Mouse (Mus musculus) embryonic stem cell, embryonic (primary cell): ENCODE results near the gene Adra1b.

Source experiments
- CTCF ChIA-PET, 4 experiments: fragments of 300-600 bp in 2 of 4; fragments of 350-600 bp in 2 of 4; sonication (Branson Sonifier 250); formaldehyde crosslinking; loops; one replicate each; lab custom pipeline; 2022; ENCODE audit warnings: inconsistent platforms in 2 of 4; lab: Charles Lee
- POLR2A ChIA-PET, 4 experiments: fragments of 300-600 bp in 2 of 4; fragments of 350-600 bp in 2 of 4; sonication (Branson Sonifier 250); formaldehyde crosslinking; loops; one replicate each; lab custom pipeline; 2022; ENCODE audit warnings: antibody characterized with exemption in 4 of 4, inconsistent platforms in 1 of 4; lab: Charles Lee

The Adra1b gene

GRCm38 (mm10) chr11:43835880-43836740, 64.9 kb downstream of the Adra1b start:
- POLR2A ChIA-PET: interaction anchor here in 1 of 4 experiments (1.0 to 1.5 kb wide), 3 partner anchors 28 to 110 kb away, joined by 3 read pairs; no protein-coding TSS in a partner anchor
- CTCF ChIA-PET: interaction anchor here in 3 of 4 experiments (0.6 to 1.2 kb wide), 5 partner anchors 69 to 693 kb away, joined by 3 to 4 read pairs (median 4); no protein-coding TSS in a partner anchor

GRCm38 (mm10) chr11:43835456-43835855, 65.6 kb downstream of the Adra1b start:
- ChIA-PET POLR2A (interaction anchor here in 1 of 4 experiments (1.0 to 1.5 kb wide), 3 partner anchors 27 to 111 kb away, joined by 3 read pairs; no protein-coding TSS in a partner anchor), CTCF (interaction anchor here in 2 of 4 experiments (0.5 to 0.7 kb wide), 5 partner anchors 42 to 694 kb away, joined by 3 to 4 read pairs (median 4); no protein-coding TSS in a partner anchor)

- CTCF ChIA-PET: interaction anchor here in 2 of 4 experiments (0.5 to 1.8 kb wide), 2 partner anchors 67 to 1148 kb away, joined by 3 to 5 read pairs; no protein-coding TSS in a partner anchor
- POLR2A ChIA-PET: interaction anchor here in 1 of 4 experiments (1.5 kb wide), 1 partner anchor 112 kb away, joined by 3 read pairs; no protein-coding TSS in a partner anchor
Observed at GRCm38 (mm10) chr11:43834531-43834930, 66.5 kb downstream of the Adra1b start.

GRCm38 (mm10) chr11:43831530-43831929, 69.5 kb downstream of the Adra1b start:
- ChIA-PET CTCF (no interaction called here), POLR2A (no interaction called here)

DNA sequence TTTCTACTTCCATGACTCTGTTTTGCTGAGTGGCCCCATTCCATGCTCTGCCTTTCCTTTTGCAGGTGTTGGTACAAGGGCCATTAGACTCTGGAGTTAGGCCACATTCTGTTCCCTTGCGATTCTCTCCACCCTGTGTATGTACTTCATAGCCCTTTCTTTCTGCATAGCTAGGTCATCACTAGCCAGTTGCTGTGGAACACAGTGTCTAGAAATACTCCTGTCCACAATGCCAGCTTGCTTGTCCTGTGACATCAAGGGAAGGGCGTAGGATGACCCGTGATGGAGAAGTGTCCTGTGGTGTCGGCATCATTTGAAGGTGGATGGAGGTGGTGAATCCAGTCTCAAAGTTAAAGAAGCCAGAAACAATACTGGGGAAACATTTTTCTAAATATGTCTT, 74.2 kb downstream of the Adra1b start:
- POLR2A ChIA-PET: no interaction called here
- CTCF ChIA-PET: no interaction called here

- POLR2A ChIA-PET: no interaction called here
- CTCF ChIA-PET: no interaction called here
Observed at GRCm38 (mm10) chr11:43823349-43823748, 77.7 kb downstream of the Adra1b start.

GRCm38 (mm10) chr11:43820552-43821460, 80.2 kb downstream of the Adra1b start:
- POLR2A ChIA-PET: interaction anchor here in 1 of 4 experiments (1.5 kb wide), 1 partner anchor 12 kb away, joined by 3 read pairs; no protein-coding TSS in a partner anchor
- CTCF ChIA-PET: no interaction called here

DNA sequence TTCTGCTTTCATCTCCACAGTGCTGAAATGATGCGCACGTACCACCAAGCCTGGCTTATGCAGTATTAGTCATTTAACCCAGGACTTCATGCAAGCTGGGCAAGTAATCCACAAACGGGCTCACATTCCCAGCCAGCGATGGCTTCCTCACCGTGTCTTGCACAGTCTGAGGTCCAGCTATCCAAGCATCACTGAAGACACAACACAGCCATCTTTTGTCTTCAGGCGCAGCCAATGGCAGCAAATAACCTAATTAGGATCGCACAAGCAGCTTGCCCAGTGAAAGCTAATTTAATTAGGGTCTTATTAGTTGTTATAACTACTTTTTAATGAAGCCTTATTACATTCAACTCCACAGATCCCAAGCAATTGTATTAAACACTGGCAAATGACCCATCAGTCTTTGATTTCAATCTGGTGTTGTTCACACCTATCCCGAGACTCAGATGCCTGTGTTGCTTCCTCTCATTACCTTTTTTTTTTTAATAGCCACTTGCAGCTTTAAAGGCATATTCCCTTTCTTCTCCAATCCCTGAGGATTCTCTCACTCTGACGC, 83.6 kb downstream of the Adra1b start:
- ChIA-PET POLR2A (interaction anchor here in 2 of 4 experiments (0.6 to 0.8 kb wide), 3 partner anchors 30 to 864 kb away, joined by 3 to 5 read pairs (median 4); no protein-coding TSS in a partner anchor), CTCF (no interaction called here)

DNA sequence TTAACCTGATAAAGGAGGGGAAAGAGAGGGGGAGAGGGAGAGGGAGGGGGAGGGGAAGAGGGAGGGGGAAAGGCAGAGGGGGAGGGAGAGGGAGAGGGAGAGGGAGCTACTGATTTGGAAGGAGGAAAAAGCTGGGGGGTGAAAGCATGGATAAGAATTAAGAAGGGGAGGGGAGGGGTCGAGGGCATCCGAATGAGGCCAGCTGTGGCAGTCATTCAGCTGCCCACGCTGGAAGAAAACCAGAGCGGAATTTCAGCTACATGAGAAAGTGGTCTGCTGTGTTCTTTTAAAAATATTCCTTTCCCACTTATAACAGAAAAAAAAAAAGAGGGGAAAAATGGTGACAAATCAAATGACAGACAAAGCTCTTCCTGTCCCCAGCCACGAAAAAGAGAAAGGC, 88.5 kb downstream of the Adra1b start:
- ChIA-PET CTCF (interaction anchor here in 2 of 4 experiments (0.6 to 0.7 kb wide), 2 partner anchors 57 to 423 kb away, joined by 3 to 5 read pairs; no protein-coding TSS in a partner anchor), POLR2A (no interaction called here)

DNA sequence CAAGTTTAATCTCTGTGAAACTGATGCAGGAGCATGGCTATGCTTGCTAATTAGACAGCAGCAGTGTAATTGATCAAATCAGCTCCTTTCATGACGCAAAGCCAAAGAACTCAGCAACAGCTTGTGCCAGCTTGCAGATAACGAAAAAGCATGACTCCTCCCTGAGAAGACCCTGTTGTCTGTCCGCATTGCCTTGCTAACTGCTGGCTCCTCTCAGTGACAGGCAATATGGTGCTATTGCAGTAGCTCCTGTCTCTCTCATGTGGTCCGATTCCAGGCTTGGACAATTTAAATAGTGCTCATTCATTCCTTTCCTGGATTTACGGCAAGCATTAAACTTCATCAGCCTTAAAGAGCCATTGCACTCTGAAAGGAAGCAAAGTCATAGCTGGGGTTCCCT, 93.3 kb downstream of the Adra1b start:
- CTCF ChIA-PET: no interaction called here
- POLR2A ChIA-PET: interaction anchor here in 1 of 4 experiments (1.1 kb wide), 1 partner anchor 28 kb away, joined by 3 read pairs; no protein-coding TSS in a partner anchor

- CTCF ChIA-PET: no interaction called here
- POLR2A ChIA-PET: interaction anchor here in 1 of 4 experiments (1.0 kb wide), 1 partner anchor 40 kb away, joined by 3 read pairs; no protein-coding TSS in a partner anchor
Observed at GRCm38 (mm10) chr11:43795992-43796391, 105.0 kb downstream of the Adra1b start.

GRCm38 (mm10) chr11:43790446-43790845, 110.6 kb downstream of the Adra1b start:
- ChIA-PET POLR2A (no interaction called here), CTCF (no interaction called here)

DNA sequence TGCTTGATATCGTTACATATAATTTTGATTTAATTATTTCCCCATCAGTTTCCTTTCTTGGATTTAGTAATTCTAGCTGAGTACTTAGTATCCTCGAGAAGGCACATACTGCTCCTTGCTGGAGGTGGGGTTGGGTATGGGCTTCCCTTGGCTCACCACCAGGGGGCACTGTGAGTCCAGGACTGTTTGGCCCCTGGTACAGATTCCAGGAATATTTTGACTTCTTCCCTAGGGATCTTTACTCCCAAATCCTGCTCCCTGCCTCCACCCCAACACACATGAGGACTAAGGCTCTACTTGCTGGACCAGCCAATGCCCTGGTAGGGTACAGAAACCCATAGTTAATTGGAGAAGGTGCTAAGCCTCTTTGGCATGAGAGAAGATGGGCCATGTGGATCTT, 117.2 kb downstream of the Adra1b start:
- ChIA-PET POLR2A (no interaction called here), CTCF (interaction anchor here in 2 of 4 experiments (1.1 to 1.8 kb wide), 3 partner anchors 13 to 548 kb away, joined by 3 to 7 read pairs (median 3); no protein-coding TSS in a partner anchor)

DNA sequence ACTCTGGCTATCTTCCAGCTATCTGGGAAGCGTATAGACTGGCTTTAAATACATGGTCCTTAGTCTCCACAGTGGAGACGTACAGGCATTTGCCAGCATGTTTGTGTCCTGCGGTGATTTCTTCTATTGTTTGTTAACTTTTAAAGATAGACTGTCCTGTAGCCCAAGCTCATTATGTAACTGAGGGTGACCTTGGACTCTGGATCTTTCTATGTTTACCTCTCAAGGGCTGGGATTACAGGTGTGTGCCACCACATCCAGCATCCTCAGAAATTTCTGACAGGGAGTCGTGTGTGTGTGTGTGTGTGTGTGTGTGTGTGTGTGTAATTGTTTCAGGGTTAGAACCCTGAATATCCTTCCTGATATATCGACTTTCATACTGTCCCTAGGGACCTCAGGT, 117.9 kb downstream of the Adra1b start:
- ChIA-PET POLR2A (no interaction called here), CTCF (interaction anchor here in 3 of 4 experiments (0.7 to 1.8 kb wide), 6 partner anchors 12 to 788 kb away, joined by 3 to 7 read pairs (median 3); no protein-coding TSS in a partner anchor)

GRCm38 (mm10) chr11:43779551-43779950, 121.5 kb downstream of the Adra1b start:
- POLR2A ChIA-PET: no interaction called here
- CTCF ChIA-PET: no interaction called here

DNA sequence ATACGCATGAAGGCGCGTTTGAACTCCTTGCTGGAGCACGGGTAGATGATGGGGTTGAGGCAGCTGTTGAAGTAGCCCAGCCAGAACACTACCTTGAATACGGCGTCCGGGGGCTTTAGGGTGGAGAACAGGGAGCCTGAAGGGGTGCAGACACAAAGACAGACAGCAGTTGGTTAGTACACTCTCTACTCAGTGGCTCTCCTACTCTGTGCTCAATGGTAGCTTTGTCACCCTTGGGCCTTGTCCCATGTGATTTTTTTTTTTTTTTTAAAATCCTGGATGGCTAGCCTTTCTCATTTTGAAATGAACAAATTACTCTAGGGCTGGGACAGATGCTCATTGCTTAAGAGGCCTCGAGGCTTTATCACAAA, 124.7 kb downstream of the Adra1b start:
- ChIA-PET POLR2A (interaction anchor here in 2 of 4 experiments (0.9 to 1.3 kb wide), 2 partner anchors 9 to 28 kb away, joined by 3 to 5 read pairs; partner anchors contain the start of gene Ttc1 (in 1 of the 2)), CTCF (interaction anchor here in 3 of 4 experiments (0.7 to 1.9 kb wide), 4 partner anchors 9 to 623 kb away, joined by 3 to 8 read pairs (median 6); partner anchors contain the start of gene Il12b (in 1 of the 3))

GRCm38 (mm10) chr11:43775469-43776323, 125.3 kb downstream of the Adra1b start:
- ChIA-PET CTCF (interaction anchor here in 3 of 4 experiments (0.7 to 1.9 kb wide), 5 partner anchors 9 to 677 kb away, joined by 3 to 8 read pairs (median 5); partner anchors contain the start of gene Il12b (in 1 of the 3)), POLR2A (interaction anchor here in 2 of 4 experiments (0.9 to 1.3 kb wide), 2 partner anchors 8 to 28 kb away, joined by 3 to 5 read pairs; partner anchors contain the start of gene Ttc1 (in 1 of the 2))
